Mouse (Mus musculus) heart, postnatal 0 days (tissue): ENCODE measurements around the gene Mtus2.

ENCODE experiments used
- CTCF ChIP-seq: IDR thresholded peaks from 2 replicates; pipeline ENCODE4 v1.5.1; 2016; ENCODE audit warnings: antibody characterized with exemption, control low read depth, low read depth
- EP300 ChIP-seq: IDR thresholded peaks from 2 replicates; pipeline ENCODE4 v1.6.1; 2016; ENCODE audit warnings: antibody characterized with exemption, low read depth

DNA sequence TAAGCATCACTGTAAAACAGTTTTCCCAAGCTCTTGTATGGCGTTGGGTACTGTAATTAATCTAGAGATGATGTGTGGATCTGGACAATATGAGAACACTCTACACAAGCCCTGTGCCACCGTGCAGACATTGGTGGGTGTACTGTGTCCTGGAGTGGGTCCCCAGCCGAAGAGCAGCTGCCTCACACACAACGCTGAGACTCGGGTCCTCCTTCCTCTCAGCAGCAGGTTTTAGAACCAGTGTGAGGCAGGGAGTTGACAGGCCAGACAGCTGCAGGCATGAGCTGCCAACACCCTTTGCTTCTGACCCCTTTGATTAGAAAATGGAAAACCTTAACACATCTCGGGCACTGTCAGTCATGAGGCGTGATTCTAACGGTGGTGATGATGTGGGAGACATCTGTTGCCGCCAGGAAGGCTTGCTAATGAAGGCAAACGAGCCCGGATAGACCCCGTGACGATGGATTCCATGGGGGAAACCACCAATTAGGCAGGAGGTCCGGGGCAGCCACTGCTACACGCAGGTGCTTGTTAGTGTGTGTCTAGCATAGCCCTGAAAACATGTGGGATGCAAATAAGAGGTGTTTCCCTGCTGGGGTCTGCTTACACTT is 158.2 kb downstream of the Mtus2 start:
- no peak for TF ChIP-seq CTCF
- no peak for TF ChIP-seq EP300
